Mouse (Mus musculus) intestine, postnatal 0 days (tissue): ENCODE data around the gene Gm3402. TPM values are rescaled to one million over a fixed set of nuclear protein-coding genes. Genes with fewer than 3 reads are reported as not detected.
"Not testable (repeated sequence)": the region's sequence is repeated elsewhere in the genome, so short reads cannot be mapped to it uniquely, and the experiment has no call there.

Source experiments
- ATAC-seq: fragments of 200-750 bp; cut with Nextera tagmentation; 2 replicates; pipeline ENCODE4 v1.8.0; 2017; ENCODE audit warnings: mild to moderate bottlenecking, moderate TSS enrichment, moderate library complexity
- H3K27ac ChIP-seq: fragments of 300-500 bp; sonication (generic); 2 replicates; pipeline ENCODE4 v1.5.1; 2014; ENCODE audit warnings: mild to moderate bottlenecking, low read depth, low read length, moderate library complexity
- H3K27me3 ChIP-seq: fragments of 300-500 bp; sonication (generic); replicated peaks from 2 replicates; pipeline ENCODE4 v1.6.1; 2014; ENCODE audit warnings: low read length, mixed read lengths; ENCODE audit not compliant: control insufficient read depth, insufficient read depth
- H3K36me3 ChIP-seq: fragments of 300-500 bp; sonication (generic); 2 replicates; pipeline ENCODE4 v1.6.1; 2014; ENCODE audit warnings: mild to moderate bottlenecking, moderate library complexity; ENCODE audit not compliant: control insufficient read depth, insufficient read depth
- H3K4me1 ChIP-seq: fragments of 300-500 bp; sonication (generic); replicated peaks from 2 replicates; pipeline ENCODE4 v1.6.1; 2014; ENCODE audit warnings: antibody characterized with exemption, low read length, mixed read lengths; ENCODE audit not compliant: control insufficient read depth, insufficient read depth
- H3K4me2 ChIP-seq: fragments of 300-500 bp; sonication (generic); replicated peaks from 2 replicates; pipeline ENCODE4 v1.6.1; 2014; ENCODE audit warnings: low read depth, mild to moderate bottlenecking, moderate library complexity
- H3K4me3 ChIP-seq: fragments of 300-500 bp; sonication (generic); 2 replicates; pipeline ENCODE4 v1.5.1; 2014; ENCODE audit warnings: low read depth, low read length
- H3K9ac ChIP-seq: fragments of 300-500 bp; sonication (generic); 2 replicates; pipeline ENCODE4 v1.6.1; 2014; ENCODE audit warnings: mild to moderate bottlenecking, low read depth, low read length
- H3K9me3 ChIP-seq: fragments of 300-500 bp; sonication (generic); 2 replicates; pipeline ENCODE4 v1.6.1; 2016; ENCODE audit warnings: mixed run types; ENCODE audit not compliant: control insufficient read depth
- CTCF ChIP-seq: sonication (generic); IDR thresholded peaks from 2 replicates; pipeline ENCODE4 v1.5.1; 2016; ENCODE audit warnings: low read depth, mild to moderate bottlenecking, control low read depth, antibody characterized with exemption, moderate library complexity
- WGBS: fragments of 180-500 bp; shearing (Covaris S2); extraction: QIAGEN DNeasy Blood & Tissue Kit; methylation state at CpG from one replicate; pipeline ENCODE4 v1.1.7; 2014; 5-methylcytosine and 5-hydroxymethylcytosine counted together
- polyA plus RNA-seq: library from polyadenylated mRNA; unstranded; fragments of >200 nt; fragmentation: Nextera tagmentation; extraction: Ambion mirVana; gene quantifications from 2 replicates; pipeline ENCODE4 v1.2.1, GENCODE M21; 2015

The Gm3402 gene
- polyA plus RNA-seq, 1 experiment from 2014 or later, result not detected

GRCm38 (mm10) chr5:146488959-146489358 lies 25.0 kb upstream of the Gm3402 start:
- H3K4me3 ChIP-seq, H3K4me1 ChIP-seq, ATAC-seq, H3K4me2 ChIP-seq, H3K9ac ChIP-seq, H3K9me3 ChIP-seq, H3K36me3 ChIP-seq, H3K27ac ChIP-seq, H3K27me3 ChIP-seq: not testable (repeated sequence)
- TF ChIP-seq CTCF, result peak; percentile 53
- WGBS, result 8% methylated on average over 3 of the region's 4 CpGs

DNA sequence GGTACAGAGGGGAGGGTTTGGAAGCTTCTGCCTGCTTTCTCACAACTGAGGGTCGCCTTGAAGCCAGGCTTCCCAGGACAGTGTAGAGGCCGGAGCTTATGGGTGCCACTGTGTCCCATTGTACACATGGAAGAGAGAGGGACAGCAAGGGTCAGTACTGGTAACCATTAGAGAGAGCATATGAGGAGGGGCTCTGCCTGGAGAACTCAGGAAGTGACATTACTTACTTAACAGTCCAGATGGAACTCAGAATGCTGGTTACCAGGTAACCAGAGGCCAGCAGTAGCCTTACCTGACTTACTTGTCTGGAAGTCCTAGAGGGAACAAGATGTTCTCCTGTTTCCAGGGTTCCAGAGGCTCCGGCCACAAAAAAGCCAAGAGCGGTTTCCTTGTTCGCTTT lies 22.9 kb upstream of the Gm3402 start, which contains the start of gene Gm6370:
TSS of gene Gm6370 (plus strand) at position 301 of the 400 bp plus-strand sequence.
- not testable (repeated sequence) for H3K4me2 ChIP-seq, H3K27me3 ChIP-seq, H3K4me1 ChIP-seq, H3K27ac ChIP-seq, H3K4me3 ChIP-seq, ATAC-seq, H3K36me3 ChIP-seq, H3K9me3 ChIP-seq, H3K9ac ChIP-seq
- no CpG with 5 or more reads among the region's 5 CpGs for WGBS

DNA sequence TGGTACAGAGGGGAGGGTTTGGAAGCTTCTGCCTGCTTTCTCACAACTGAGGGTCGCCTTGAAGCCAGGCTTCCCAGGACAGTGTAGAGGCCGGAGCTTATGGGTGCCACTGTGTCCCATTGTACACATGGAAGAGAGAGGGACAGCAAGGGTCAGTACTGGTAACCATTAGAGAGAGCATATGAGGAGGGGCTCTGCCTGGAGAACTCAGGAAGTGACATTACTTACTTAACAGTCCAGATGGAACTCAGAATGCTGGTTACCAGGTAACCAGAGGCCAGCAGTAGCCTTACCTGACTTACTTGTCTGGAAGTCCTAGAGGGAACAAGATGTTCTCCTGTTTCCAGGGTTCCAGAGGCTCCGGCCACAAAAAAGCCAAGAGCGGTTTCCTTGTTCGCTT lies 11.8 kb upstream of the Gm3402 start, which contains the start of gene 4930449I24Rik:
TSS of gene 4930449I24Rik (plus strand) at position 301 of the 400 bp plus-strand sequence.
- not testable (repeated sequence) for ATAC-seq, H3K4me2 ChIP-seq, H3K36me3 ChIP-seq, H3K27ac ChIP-seq, H3K27me3 ChIP-seq, H3K4me3 ChIP-seq, H3K4me1 ChIP-seq, H3K9me3 ChIP-seq, H3K9ac ChIP-seq
- no CpG with 5 or more reads among the region's 5 CpGs for WGBS

DNA sequence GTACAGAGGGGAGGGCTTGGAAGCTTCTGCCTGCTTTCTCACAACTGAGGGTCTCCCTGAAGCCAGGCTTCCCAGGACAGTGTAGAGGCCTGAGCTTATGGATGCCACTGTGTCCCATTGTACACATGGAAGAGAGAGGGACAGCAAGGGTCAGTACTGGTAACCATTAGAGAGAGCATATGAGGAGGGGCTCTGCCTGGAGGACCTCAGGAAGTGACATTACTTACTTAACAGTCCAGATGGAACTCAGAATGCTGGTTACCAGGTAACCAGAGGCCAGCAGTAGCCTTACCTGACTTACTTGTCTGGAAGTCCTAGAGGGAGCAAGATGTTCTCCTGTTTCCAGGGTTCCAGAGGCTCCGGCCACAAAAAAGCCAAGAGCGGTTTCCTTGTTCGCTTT lies 11.6 kb downstream of the Gm3402 start, which contains the start of gene Gm3404:
TSS of gene Gm3404 (plus strand) at position 301 of the 400 bp plus-strand sequence.
- not testable (repeated sequence) for H3K4me3 ChIP-seq

GRCm38 (mm10) chr5:146537347-146537746 lies 23.4 kb downstream of the Gm3402 start, which contains the start of gene Gm3409:
Gene Gm3409 (plus strand): TSS chr5:146537647.
- not testable (repeated sequence) for ATAC-seq, H3K9ac ChIP-seq, H3K4me1 ChIP-seq, H3K36me3 ChIP-seq, H3K4me2 ChIP-seq, H3K4me3 ChIP-seq, H3K9me3 ChIP-seq, H3K27ac ChIP-seq, H3K27me3 ChIP-seq
- 93% methylated on average over 3 of the region's 3 CpGs for WGBS

More for the DNA sequence above, 11.6 kb downstream of the Gm3402 start, which contains the start of gene Gm3404:
- no CpG with 5 or more reads among the region's 3 CpGs for WGBS
- ATAC-seq, H3K4me2 ChIP-seq, H3K27me3 ChIP-seq, H3K9me3 ChIP-seq, H3K4me1 ChIP-seq, H3K27ac ChIP-seq, H3K36me3 ChIP-seq, H3K9ac ChIP-seq: not testable (repeated sequence)

DNA sequence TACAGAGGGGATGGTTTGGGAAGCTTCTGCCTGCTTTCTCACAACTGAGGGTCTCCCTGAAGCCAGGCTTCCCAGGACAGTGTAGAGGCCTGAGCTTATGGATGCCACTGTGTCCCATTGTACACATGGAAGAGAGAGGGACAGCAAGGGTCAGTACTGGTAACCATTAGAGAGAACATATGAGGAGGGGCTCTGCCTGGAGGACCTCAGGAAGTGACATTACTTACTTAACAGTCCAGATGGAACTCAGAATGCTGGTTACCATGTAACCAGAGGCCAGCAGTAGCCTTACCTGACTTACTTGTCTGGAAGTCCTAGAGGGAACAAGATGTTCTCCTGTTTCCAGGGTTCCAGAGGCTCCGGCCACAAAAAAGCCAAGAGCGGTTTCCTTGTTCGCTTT lies 41.9 kb downstream of the Gm3402 start, which contains the start of gene Gm3415:
TSS of gene Gm3415 (plus strand) at position 301 of the 400 bp plus-strand sequence.
- not testable (repeated sequence) for H3K4me2 ChIP-seq, H3K4me1 ChIP-seq, H3K4me3 ChIP-seq, ATAC-seq, H3K9ac ChIP-seq, H3K27ac ChIP-seq, H3K9me3 ChIP-seq, H3K27me3 ChIP-seq, H3K36me3 ChIP-seq
- no CpG with 5 or more reads among the region's 3 CpGs for WGBS

GRCm38 (mm10) chr5:146564259-146564658 lies 50.3 kb downstream of the Gm3402 start:
- TF ChIP-seq CTCF, result no peak
- Histone ChIP-seq H3K4me1 (no peaks in the 10 kb centered on the region), H3K9ac (no peak overlapping the region), H3K4me2 (no peak overlapping the region), H3K4me3 (no peak overlapping the region), H3K27ac (no peak overlapping the region), H3K36me3 (no peaks in the 10 kb centered on the region), H3K27me3 (no peaks in the 10 kb centered on the region), H3K9me3 (no peaks in the 10 kb centered on the region)
- ATAC-seq, result no peak
- WGBS, result 83% methylated on average over 1 of the region's 1 CpGs

Other genes with a start within 250 kb of the Gm3402 start
- gene Wasf3, start 129.1 kb upstream of the Gm3402 start, polyA plus RNA-seq, result 0.81 and 0.85 TPM in 2 replicates
- not detected in 2 replicates for gene Gm6408, start 32.2 kb upstream of the Gm3402 start, polyA plus RNA-seq
- not detected in 2 replicates for gene Gm6370, start 22.8 kb upstream of the Gm3402 start, polyA plus RNA-seq
- not detected in 2 replicates for gene 4930449I24Rik, start 11.7 kb upstream of the Gm3402 start, polyA plus RNA-seq
- gene Gm3404, start 11.7 kb downstream of the Gm3402 start, polyA plus RNA-seq, result not detected in 2 replicates
- gene Gm3409, start 23.5 kb downstream of the Gm3402 start, polyA plus RNA-seq, result not detected in 2 replicates
- not detected in 2 replicates for gene Gm3415, start 42.0 kb downstream of the Gm3402 start, polyA plus RNA-seq
- gene Gpr12, start 71.1 kb downstream of the Gm3402 start, polyA plus RNA-seq, result not detected in 2 replicates